In the genomic region with DNA sequence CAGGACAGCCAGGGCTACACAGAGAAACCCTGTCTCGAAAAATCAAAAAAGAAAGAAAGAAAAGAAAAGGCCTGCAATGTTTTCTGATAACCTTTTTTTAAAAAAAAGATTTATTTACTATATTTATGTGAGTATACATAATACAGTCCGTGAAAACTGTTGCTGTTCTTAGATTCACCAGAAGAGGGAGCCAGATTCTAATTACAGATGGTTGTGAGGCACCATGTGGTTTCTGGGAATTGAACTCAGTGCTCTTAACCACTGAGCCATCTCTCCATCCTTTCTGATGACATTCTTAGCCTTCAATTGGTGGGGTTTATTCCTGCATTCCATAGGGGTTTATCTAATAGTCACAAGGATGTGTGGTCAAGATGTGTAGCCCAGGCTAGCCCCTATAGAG, we compare ENCODE assay signal across 8 mouse cellular contexts. TPM values are rescaled to one million over a fixed set of nuclear protein-coding genes. Genes with fewer than 3 reads are reported as not detected.
A peak's percentile ranks its signal among the peaks of the same experiment; 100 is the strongest.
DNase-seq lines count a peak whose midpoint lies in the region; ATAC-seq and TF ChIP-seq lines count a peak whose summit lies in the region.

No protein-coding gene starts in this region.

- intact Hi-C loops in left cerebral cortex, postnatal 36 days (cut with DNase I) = no loop called here

- peak; percentile 77 for DNase-seq in forebrain, postnatal 0 days
- DNase-seq in liver, adult 2 months (ENCODE audit: extremely low read depth, low read depth, low spot score) = peak; percentile 56
- no peak for DNase-seq in liver, embryonic 11.5 days (ENCODE audit: low spot score)
- no peak for DNase-seq in Patski (ENCODE audit: low read depth, low spot score)
- peak; percentile 17 for DNase-seq in liver, postnatal 0 days
- DNase-seq in frontal cortex, postnatal 10 days (ENCODE audit: low spot score in 2 of 2) = no peak
- no peak for DNase-seq in left cerebral cortex, postnatal 36 days (ENCODE audit: low spot score in 2 of 2)

- POLR2A ChIA-PET in Patski (lab: Charles Lee) = interaction anchor here (0.7 kb wide), 1 partner anchor 40 kb away, joined by 4 read pairs; no protein-coding TSS in a partner anchor

- no peaks in the 10 kb centered on the region for H3K79me2 ChIP-seq in liver, adult 2 months (ENCODE audit: control insufficient read depth, insufficient read depth, low read length)

- H3K27me3 ChIP-seq in forebrain, postnatal 0 days (ENCODE audit: insufficient read depth, low read length) = no peaks in the 10 kb centered on the region
- no peaks in the 10 kb centered on the region for H3K27me3 ChIP-seq in forebrain, embryonic 16.5 days (replicated peaks; ENCODE audit: control insufficient read depth, insufficient read depth, low read length)
- H3K27me3 ChIP-seq in liver, adult 2 months (ENCODE audit: control insufficient read depth, insufficient read depth, low read length) = no peaks in the 10 kb centered on the region
- no peaks in the 10 kb centered on the region for H3K27me3 ChIP-seq in liver, embryonic 11.5 days (replicated peaks; ENCODE audit: control insufficient read depth, insufficient read depth, low read length)
- H3K27me3 ChIP-seq in Patski = no peaks in the 10 kb centered on the region
- no peaks in the 10 kb centered on the region for H3K27me3 ChIP-seq in liver, postnatal 0 days (ENCODE audit: insufficient read depth, low read length)

- H3K4me2 ChIP-seq in forebrain, postnatal 0 days (ENCODE audit: low read depth) = no peak overlapping the region
- H3K4me2 ChIP-seq in forebrain, embryonic 16.5 days (ENCODE audit: low read length) = no peak overlapping the region
- no peak overlapping the region for H3K4me2 ChIP-seq in liver, embryonic 11.5 days
- H3K4me2 ChIP-seq in liver, postnatal 0 days (ENCODE audit: low read depth, low read length) = no peak overlapping the region

- no peak overlapping the region for H3K4me3 ChIP-seq in forebrain, postnatal 0 days (ENCODE audit: low read depth, low read length)
- H3K4me3 ChIP-seq in forebrain, embryonic 16.5 days (replicated peaks; ENCODE audit: low read length) = no peak overlapping the region
- no peak overlapping the region for H3K4me3 ChIP-seq in liver, adult 2 months (ENCODE audit: insufficient read depth, low read depth, low read length)
- no peak overlapping the region for H3K4me3 ChIP-seq in liver, embryonic 11.5 days (ENCODE audit: low read depth, low read length)
- H3K4me3 ChIP-seq in liver, postnatal 0 days (ENCODE audit: low read depth, low read length) = no peak overlapping the region

- no peak for ATAC-seq in forebrain, postnatal 0 days
- ATAC-seq in forebrain, embryonic 16.5 days = no peak
- no peak for ATAC-seq in liver, embryonic 11.5 days (replicated peaks; ENCODE audit: low FRiP score)
- ATAC-seq in Patski = no peak
- 0 out of 2 replicates have a peak, but pooled peaks have one; percentile 23 for ATAC-seq in liver, postnatal 0 days

- 11% methylated on average over 2 of the region's 2 CpGs for WGBS in forebrain, postnatal 0 days
- 6% methylated on average over 2 of the region's 2 CpGs for WGBS in forebrain, embryonic 16.5 days
- 10% methylated on average over 2 of the region's 2 CpGs for WGBS in liver, adult 2 months
- 3% methylated on average over 2 of the region's 2 CpGs for WGBS in liver, embryonic 11.5 days
- WGBS in liver, postnatal 0 days (ENCODE audit: insufficient replicate concordance) = 7% methylated on average over 2 of the region's 2 CpGs

- H3K27ac ChIP-seq in forebrain, postnatal 0 days (ENCODE audit: low read depth, low read length) = no peak overlapping the region
- no peak overlapping the region for H3K27ac ChIP-seq in forebrain, embryonic 16.5 days (ENCODE audit: low read length)
- H3K27ac ChIP-seq in liver, adult 2 months (replicated peaks; ENCODE audit: insufficient read depth, low read depth, low read length) = no peak overlapping the region
- H3K27ac ChIP-seq in liver, embryonic 11.5 days (ENCODE audit: low read depth, low read length) = no peak overlapping the region
- H3K27ac ChIP-seq in liver, postnatal 0 days (ENCODE audit: low read depth) = no peak overlapping the region

- TF ChIP-seq POLR2A in liver, adult 2 months (IDR thresholded peaks at IDR 0.05; ENCODE audit: extremely low read depth, insufficient read depth, low read length) = no peak

- in situ Hi-C loops in Patski (cut with MboI; ENCODE audit: low pct_unique_long_range_greater_than_20kb) = no loop called here

- peak; percentile 71 for TF ChIP-seq CTCF in forebrain, postnatal 0 days (IDR thresholded peaks at IDR 0.05; ENCODE audit: low read depth)
- peak; percentile 42 for TF ChIP-seq CTCF in liver, adult 2 months (IDR thresholded peaks at IDR 0.05; ENCODE audit: low read depth, low read length)
- TF ChIP-seq CTCF in Patski (IDR thresholded peaks at IDR 0.05) = peak; percentile 79
- peak; percentile 82 for TF ChIP-seq CTCF in liver, postnatal 0 days (IDR thresholded peaks at IDR 0.05; ENCODE audit: low read depth)

- TF ChIP-seq EP300 in liver, postnatal 0 days (IDR thresholded peaks at IDR 0.05; ENCODE audit: low read depth) = no peak

- no peaks in the 10 kb centered on the region for H3K9me3 ChIP-seq in forebrain, postnatal 0 days (ENCODE audit: low read length)
- no peaks in the 10 kb centered on the region for H3K9me3 ChIP-seq in forebrain, embryonic 16.5 days (ENCODE audit: control insufficient read depth, low read length)
- no peaks in the 10 kb centered on the region for H3K9me3 ChIP-seq in liver, embryonic 11.5 days (ENCODE audit: control insufficient read depth, low read length)
- H3K9me3 ChIP-seq in liver, postnatal 0 days (ENCODE audit: low read length) = no peaks in the 10 kb centered on the region

- H3K9ac ChIP-seq in forebrain, postnatal 0 days = no peak overlapping the region
- H3K9ac ChIP-seq in forebrain, embryonic 16.5 days (replicated peaks; ENCODE audit: low read depth, low read length) = no peak overlapping the region
- H3K9ac ChIP-seq in liver, adult 2 months (ENCODE audit: low read depth, low read length) = no peak overlapping the region
- no peak overlapping the region for H3K9ac ChIP-seq in liver, embryonic 11.5 days (ENCODE audit: low read depth, low read length)
- no peak overlapping the region for H3K9ac ChIP-seq in liver, postnatal 0 days (replicated peaks)

- CTCF ChIA-PET in Patski (lab: Charles Lee) = interaction anchor here (1.0 kb wide), 1 partner anchor 47 kb away, joined by 3 read pairs; a partner anchor contains a TSS

- no peaks in the 10 kb centered on the region for H3K4me1 ChIP-seq in forebrain, postnatal 0 days (ENCODE audit: insufficient read depth)
- H3K4me1 ChIP-seq in forebrain, embryonic 16.5 days (replicated peaks; ENCODE audit: control insufficient read depth, insufficient read depth, low read length) = peaks cover 4% of the 10 kb centered on the region; the same call in 1 of the 2 replicates
- peaks cover 1% of the 10 kb centered on the region; the same call in 1 of the 2 replicates for H3K4me1 ChIP-seq in liver, adult 2 months (ENCODE audit: control insufficient read depth, insufficient read depth, low read length)
- H3K4me1 ChIP-seq in liver, embryonic 11.5 days (replicated peaks; ENCODE audit: control insufficient read depth, insufficient read depth, low read length) = peaks cover 6% of the 10 kb centered on the region
- H3K4me1 ChIP-seq in liver, postnatal 0 days (ENCODE audit: insufficient read depth) = no peaks in the 10 kb centered on the region

- H3K36me3 ChIP-seq in forebrain, postnatal 0 days (ENCODE audit: insufficient read depth) = no peaks in the 10 kb centered on the region
- H3K36me3 ChIP-seq in forebrain, embryonic 16.5 days (ENCODE audit: control insufficient read depth, insufficient read depth) = no peaks in the 10 kb centered on the region
- no peaks in the 10 kb centered on the region for H3K36me3 ChIP-seq in liver, adult 2 months (ENCODE audit: control insufficient read depth, insufficient read depth, low read length)
- H3K36me3 ChIP-seq in liver, embryonic 11.5 days (ENCODE audit: control insufficient read depth, insufficient read depth, low read length) = no peaks in the 10 kb centered on the region
- H3K36me3 ChIP-seq in liver, postnatal 0 days (replicated peaks; ENCODE audit: insufficient read depth, low read length) = no peaks in the 10 kb centered on the region

RNA-seq across cellular contexts. Expression of a gene that starts 5.6 kb away (rescaled TPM):
- 142 and 153 TPM in 2 replicates for total RNA-seq in forebrain, postnatal 0 days (2014; rRNA removed)
- polyA plus RNA-seq in forebrain, postnatal 0 days (2015; fragmentation: Nextera tagmentation; extraction: Ambion mirVana) = 117 and 152 TPM in 2 replicates
- 140 and 159 TPM in 2 replicates for polyA plus RNA-seq in forebrain, embryonic 16.5 days (2015; fragmentation: Nextera tagmentation; extraction: Ambion mirVana)
- total RNA-seq in liver, adult 2 months (2014; rRNA removed) = 23.3 and 33.3 TPM in 2 replicates
- polyA plus RNA-seq in liver, adult 2 months (2012; rRNA removed) = 80.5 and 85.4 TPM in 2 replicates
- polyA plus RNA-seq in liver, embryonic 11.5 days (2014; fragmentation: Nextera tagmentation; extraction: Ambion mirVana) = 54.7 and 55.3 TPM in 2 replicates
- polyA plus RNA-seq in Patski (2021) = 246 TPM
- 30.0 and 32.2 TPM in 2 replicates for polyA plus RNA-seq in liver, postnatal 0 days (2015; fragmentation: Nextera tagmentation; extraction: Ambion mirVana)
- 100 to 1,000 TPM; 175 to 183 TPM for total RNA-seq in left cerebral cortex, postnatal 36 days (2021)

RNA-seq across cellular contexts. Expression of a gene that starts 10.9 kb away (rescaled TPM):
- 310 and 470 TPM in 2 replicates for total RNA-seq in forebrain, postnatal 0 days (2014; rRNA removed)
- 346 and 490 TPM in 2 replicates for polyA plus RNA-seq in forebrain, postnatal 0 days (2015; fragmentation: Nextera tagmentation; extraction: Ambion mirVana)
- polyA plus RNA-seq in forebrain, embryonic 16.5 days (2015; fragmentation: Nextera tagmentation; extraction: Ambion mirVana) = 298 and 306 TPM in 2 replicates
- total RNA-seq in liver, adult 2 months (2014; rRNA removed) = 240 and 283 TPM in 2 replicates
- polyA plus RNA-seq in liver, adult 2 months (2012; rRNA removed) = 68.5 and 71.4 TPM in 2 replicates
- 756 and 842 TPM in 2 replicates for polyA plus RNA-seq in liver, embryonic 11.5 days (2014; fragmentation: Nextera tagmentation; extraction: Ambion mirVana)
- polyA plus RNA-seq in Patski (2021) = 568 TPM
- polyA plus RNA-seq in liver, postnatal 0 days (2015; fragmentation: Nextera tagmentation; extraction: Ambion mirVana) = 409 and 433 TPM in 2 replicates
- total RNA-seq in left cerebral cortex, postnatal 36 days (2021) = 100 to 1,000 TPM; 330 to 339 TPM

RNA-seq across cellular contexts. Expression of a gene that starts 17.4 kb away (rescaled TPM):
- not detected in 2 replicates for total RNA-seq in forebrain, postnatal 0 days (2014; rRNA removed)
- polyA plus RNA-seq in forebrain, postnatal 0 days (2015; fragmentation: Nextera tagmentation; extraction: Ambion mirVana) = 0.27 and 0.33 TPM in 2 replicates
- polyA plus RNA-seq in forebrain, embryonic 16.5 days (2015; fragmentation: Nextera tagmentation; extraction: Ambion mirVana) = 0.57 and 0.85 TPM in 2 replicates
- total RNA-seq in liver, adult 2 months (2014; rRNA removed) = not detected in 2 replicates
- not detected in 2 replicates for polyA plus RNA-seq in liver, adult 2 months (2012; rRNA removed)
- polyA plus RNA-seq in liver, embryonic 11.5 days (2014; fragmentation: Nextera tagmentation; extraction: Ambion mirVana) = 0.64 TPM in 1 of 2 replicates, not detected in the other
- 0.10 TPM for polyA plus RNA-seq in Patski (2021)
- not detected in 2 replicates for polyA plus RNA-seq in liver, postnatal 0 days (2015; fragmentation: Nextera tagmentation; extraction: Ambion mirVana)
- total RNA-seq in left cerebral cortex, postnatal 36 days (2021) = 1 to 10 TPM in 1 of 2 experiments, not detected in 1; 1.1 TPM

RNA-seq across cellular contexts. Expression of a gene that starts 26.8 kb away (rescaled TPM):
- 15.2 and 15.5 TPM in 2 replicates for total RNA-seq in forebrain, postnatal 0 days (2014; rRNA removed)
- polyA plus RNA-seq in forebrain, postnatal 0 days (2015; fragmentation: Nextera tagmentation; extraction: Ambion mirVana) = 7.8 and 11.8 TPM in 2 replicates
- 17.1 and 19.5 TPM in 2 replicates for polyA plus RNA-seq in forebrain, embryonic 16.5 days (2015; fragmentation: Nextera tagmentation; extraction: Ambion mirVana)
- total RNA-seq in liver, adult 2 months (2014; rRNA removed) = 5.8 and 6.8 TPM in 2 replicates
- 6.2 and 6.3 TPM in 2 replicates for polyA plus RNA-seq in liver, adult 2 months (2012; rRNA removed)
- polyA plus RNA-seq in liver, embryonic 11.5 days (2014; fragmentation: Nextera tagmentation; extraction: Ambion mirVana) = 12.9 and 13.1 TPM in 2 replicates
- 20.1 TPM for polyA plus RNA-seq in Patski (2021)
- 5.5 and 5.8 TPM in 2 replicates for polyA plus RNA-seq in liver, postnatal 0 days (2015; fragmentation: Nextera tagmentation; extraction: Ambion mirVana)
- total RNA-seq in left cerebral cortex, postnatal 36 days (2021) = 10 to 100 TPM; 20.2 to 20.7 TPM

RNA-seq across cellular contexts. Expression of a gene that starts 47.4 kb away (rescaled TPM):
- 21.0 and 24.8 TPM in 2 replicates for total RNA-seq in forebrain, postnatal 0 days (2014; rRNA removed)
- 28.6 and 31.5 TPM in 2 replicates for polyA plus RNA-seq in forebrain, postnatal 0 days (2015; fragmentation: Nextera tagmentation; extraction: Ambion mirVana)
- 21.1 and 24.1 TPM in 2 replicates for polyA plus RNA-seq in forebrain, embryonic 16.5 days (2015; fragmentation: Nextera tagmentation; extraction: Ambion mirVana)
- 0.09 and 0.27 TPM in 2 replicates for total RNA-seq in liver, adult 2 months (2014; rRNA removed)
- polyA plus RNA-seq in liver, adult 2 months (2012; rRNA removed) = 0.14 and 0.29 TPM in 2 replicates
- polyA plus RNA-seq in liver, embryonic 11.5 days (2014; fragmentation: Nextera tagmentation; extraction: Ambion mirVana) = 3.7 and 5.4 TPM in 2 replicates
- polyA plus RNA-seq in Patski (2021) = 1.5 TPM
- 0.25 and 0.28 TPM in 2 replicates for polyA plus RNA-seq in liver, postnatal 0 days (2015; fragmentation: Nextera tagmentation; extraction: Ambion mirVana)
- total RNA-seq in left cerebral cortex, postnatal 36 days (2021) = 10 to 100 TPM; 79.9 to 81.0 TPM

Comparison
In these comparisons a context has a peak if more than half of its experiments do, and no peak if none do; other contexts are left out.
1. DNase-seq: peak in forebrain, postnatal 0 days (single experiment), liver, adult 2 months (single experiment) and liver, postnatal 0 days (single experiment); none in liver, embryonic 11.5 days (single experiment), Patski (single experiment), frontal cortex, postnatal 10 days (0 of 2) and left cerebral cortex, postnatal 36 days (0 of 2).
2. Peak in every context shown above with its lines, with median percentiles within 50 percentile points of each other: CTCF ChIP-seq.